Mouse (Mus musculus): ENCODE results near the gene Ascl4. TPM values are rescaled to one million over a fixed set of nuclear protein-coding genes. Genes with fewer than 3 reads are reported as not detected.

Gene Ascl4
- total RNA-seq, 1 experiment = 0.54 TPM

DNA sequence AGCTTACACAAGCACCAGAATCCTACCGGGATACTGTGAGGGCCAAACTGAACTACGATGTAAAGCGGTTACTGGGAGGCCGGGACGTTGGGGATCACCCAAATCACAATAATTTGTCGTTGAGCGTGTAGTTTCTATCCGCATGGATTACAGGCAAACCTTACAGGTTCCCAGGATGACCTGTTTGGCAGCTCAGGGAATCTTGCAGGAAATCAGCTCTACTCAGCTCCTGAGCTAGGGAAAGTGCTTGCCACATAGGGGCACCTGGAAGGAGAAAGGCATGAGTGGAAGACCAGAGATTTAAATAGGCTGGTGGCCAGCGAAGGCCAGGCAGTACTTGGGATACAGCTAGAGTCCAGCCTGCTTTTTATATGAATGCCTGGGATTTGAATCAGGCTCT is 66.4 kb downstream of the Ascl4 start:
- Histone ChIP-seq H3K4me3 (ENCODE audit: insufficient read depth in 1 of 2, low read depth in 1 of 2, low read length in 2 of 2, poor library complexity in 1 of 2, severe bottlenecking in 1 of 2) (no peak overlapping the region), H3K36me3 (ENCODE audit: control insufficient read depth, insufficient read depth, low read length, poor library complexity, severe bottlenecking) (no peaks in the 10 kb centered on the region), H3K27ac (ENCODE audit: insufficient read depth, low read depth, low read length, poor library complexity, severe bottlenecking) (no peak overlapping the region), H3K9me3 (ENCODE audit: control insufficient read depth, insufficient read depth, low read depth, low read length) (no peaks in the 10 kb centered on the region), H3K9ac (ENCODE audit: insufficient read depth, low read depth, low read length, poor library complexity, severe bottlenecking) (no peak overlapping the region), H3K4me1 (ENCODE audit: control insufficient read depth in 2 of 2, insufficient read depth in 2 of 2, low read length in 2 of 2, poor library complexity in 1 of 2) (no peaks in the 10 kb centered on the region)
- no peak for TF ChIP-seq CHD2 (IDR thresholded peaks at IDR 0.05; ENCODE audit: low read depth, low read length)
- no peak for DNase-seq (ENCODE audit: low read depth, low spot score)
- in situ Hi-C loops (cut with MboI; ENCODE audit: low sequenced_read_pairs in 2 of 2, unreplicated experiment in 2 of 2) = no loop called here

- no peak overlapping the region for H3K9ac ChIP-seq (ENCODE audit: insufficient read depth, low read depth, low read length, poor library complexity, severe bottlenecking)
- H3K36me3 ChIP-seq (ENCODE audit: control insufficient read depth, insufficient read depth, low read length, poor library complexity, severe bottlenecking) = no peaks in the 10 kb centered on the region
- H3K27ac ChIP-seq (ENCODE audit: insufficient read depth, low read depth, low read length, poor library complexity, severe bottlenecking) = no peak overlapping the region
- H3K9me3 ChIP-seq (ENCODE audit: control insufficient read depth, insufficient read depth, low read depth, low read length) = no peaks in the 10 kb centered on the region
- in situ Hi-C loops (cut with MboI; ENCODE audit: low sequenced_read_pairs in 2 of 2, unreplicated experiment in 2 of 2) = no loop called here
- no peak for DNase-seq (ENCODE audit: low read depth, low spot score)
- H3K4me3 ChIP-seq (ENCODE audit: insufficient read depth in 1 of 2, low read depth in 1 of 2, low read length in 2 of 2, poor library complexity in 1 of 2, severe bottlenecking in 1 of 2) = no peak overlapping the region
- TF ChIP-seq CHD2 (IDR thresholded peaks at IDR 0.05; ENCODE audit: low read depth, low read length) (no peak), MAFK (IDR thresholded peaks at IDR 0.05; ENCODE audit: insufficient read depth, low read depth, low read length) (no peak), ZNF384 (IDR thresholded peaks at IDR 0.05; ENCODE audit: low read depth, low read length) (no peak), ZC3H11A (IDR thresholded peaks at IDR 0.05; ENCODE audit: borderline replicate concordance, low read depth, low read length) (no peak), HCFC1 (IDR thresholded peaks at IDR 0.05; ENCODE audit: borderline replicate concordance, insufficient read depth, low read length) (no peak)
- H3K4me1 ChIP-seq (ENCODE audit: control insufficient read depth in 2 of 2, insufficient read depth in 2 of 2, low read length in 2 of 2, poor library complexity in 1 of 2) = no peaks in the 10 kb centered on the region
Measured at GRCm38 (mm10) chr10:85994543-85995104, 67.1 kb downstream of the Ascl4 start.

Other genes with a start within 250 kb of the Ascl4 start
- gene Pwp1, start 98.2 kb upstream of the Ascl4 start, total RNA-seq (2012; rRNA removed) = 58.4 and 71.9 TPM in 2 replicates
- 35.6 and 36.2 TPM in 2 replicates for gene Prdm4, start 10.5 kb upstream of the Ascl4 start, total RNA-seq (2012; rRNA removed)
- 97.3 and 139 TPM in 2 replicates for gene Rtcb, start 30.1 kb downstream of the Ascl4 start, total RNA-seq (2012; rRNA removed)
- gene Bpifc, start 84.2 kb downstream of the Ascl4 start, total RNA-seq (2012; rRNA removed) = not detected in 2 replicates
- 16.3 and 19.3 TPM in 2 replicates for gene Fbxo7, start 94.3 kb downstream of the Ascl4 start, total RNA-seq (2012; rRNA removed)

Measured in ES-E14 (cell line).